Mouse (Mus musculus) cortical plate, adult 2 months (tissue): ENCODE measurements around the gene Spin1.

Experiments used
- CTCF ChIP-seq: fragments of 200-500 bp; IDR thresholded peaks from 2 replicates; pipeline ENCODE4 v1.5.1; 2011; ENCODE audit warnings: mild to moderate bottlenecking, control low read depth, low read length; ENCODE audit not compliant: insufficient read depth; ENCODE audit errors: extremely low read depth
- POLR2A ChIP-seq: fragments of 200-500 bp; IDR thresholded peaks from 2 replicates; pipeline ENCODE4 v1.6.1; 2011; ENCODE audit warnings: mild to moderate bottlenecking, low read length, control low read depth; ENCODE audit not compliant: insufficient read depth; ENCODE audit errors: extremely low read depth

- TF ChIP-seq CTCF (no peak), POLR2A (no peak)
Measured at GRCm38 (mm10) chr13:51094323-51095195, 6.1 kb upstream of the Spin1 start.
